Mouse (Mus musculus) myocyte (in vitro differentiated cells): ENCODE data around the gene Fcrlb.

Experiments used
- CEBPB ChIP-seq: IDR thresholded peaks from 2 replicates; pipeline ENCODE4 v1.6.1; 2011; ENCODE audit warnings: mild to moderate bottlenecking, moderate library complexity; ENCODE audit not compliant: poor library complexity, insufficient read depth, severe bottlenecking
- E2F4 ChIP-seq: IDR thresholded peaks from one replicate; pipeline ENCODE4 v1.6.1; 2011; ENCODE audit warnings: mild to moderate bottlenecking, control low read depth, moderate library complexity; ENCODE audit not compliant: insufficient read depth
- MAX ChIP-seq: IDR thresholded peaks from one replicate; pipeline ENCODE4 v1.6.1; 2011; ENCODE audit warnings: low read depth, mild to moderate bottlenecking, control low read depth
- MYOD1 ChIP-seq, 3 experiments: IDR thresholded peaks; one replicate each; pipeline ENCODE4 v1.6.1; 2011; ENCODE audit warnings: control low read depth in 2 of 3, low read depth in 2 of 3, mild to moderate bottlenecking in 2 of 3, moderate library complexity in 1 of 3; ENCODE audit not compliant: insufficient read length in 2 of 3, control insufficient read depth in 1 of 3
- MYOG ChIP-seq, 3 experiments: IDR thresholded peaks; one replicate each; pipeline ENCODE4 v1.6.1; 2011; ENCODE audit warnings: control low read depth in 2 of 3, low read depth in 2 of 3, mild to moderate bottlenecking in 2 of 3; ENCODE audit not compliant: insufficient read length in 2 of 3, control insufficient read depth in 1 of 3, insufficient read depth in 1 of 3
- POLR2A ChIP-seq: IDR thresholded peaks from one replicate; pipeline ENCODE4 v1.6.1; 2011; ENCODE audit warnings: low read depth, mild to moderate bottlenecking, control low read depth, moderate library complexity; ENCODE audit not compliant: insufficient read length
- POLR2AphosphoS2 ChIP-seq: IDR thresholded peaks from one replicate; pipeline ENCODE4 v1.6.1; 2011; ENCODE audit warnings: low read depth, control low read depth; ENCODE audit not compliant: insufficient read length
- REST ChIP-seq: IDR thresholded peaks from one replicate; pipeline ENCODE4 v1.6.1; 2011; ENCODE audit warnings: mild to moderate bottlenecking, control low read depth, moderate library complexity; ENCODE audit not compliant: insufficient read depth, insufficient read length
- SRF ChIP-seq: IDR thresholded peaks from one replicate; pipeline ENCODE4 v1.6.1; 2011; ENCODE audit warnings: low read depth; ENCODE audit not compliant: control insufficient read depth, insufficient read length
- TCF12 ChIP-seq: IDR thresholded peaks from one replicate; pipeline ENCODE4 v1.6.1; 2011; ENCODE audit warnings: mild to moderate bottlenecking, control low read depth; ENCODE audit not compliant: poor library complexity, insufficient read depth, severe bottlenecking
- USF1 ChIP-seq: IDR thresholded peaks from one replicate; pipeline ENCODE4 v1.6.1; 2011; ENCODE audit warnings: low read depth, mild to moderate bottlenecking, control low read depth, moderate library complexity

DNA sequence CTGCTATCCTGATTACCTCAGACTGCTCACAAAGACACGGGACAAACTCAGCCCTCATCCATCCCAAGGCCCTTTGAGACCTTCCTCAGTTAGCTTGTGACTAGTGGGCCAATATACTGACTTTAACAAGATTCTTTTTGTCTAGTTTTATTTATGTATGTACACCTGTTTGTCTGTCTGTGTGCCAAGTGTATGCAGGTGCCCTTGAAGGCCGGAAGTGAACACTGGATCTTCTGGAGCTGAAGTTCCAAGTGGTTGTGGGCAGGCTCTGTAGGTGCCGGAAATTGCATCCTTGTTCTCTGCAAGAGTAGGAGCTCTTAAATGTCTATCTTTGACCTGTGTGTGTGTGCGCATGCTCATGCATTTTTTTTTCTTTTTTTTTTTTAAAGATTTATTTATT lies 16.5 kb upstream of the Fcrlb start:
- TF ChIP-seq POLR2A: no peak
- TF ChIP-seq REST: no peak
- TF ChIP-seq MYOD1 (IDR thresholded peaks at IDR 0.05; ENCODE audit: control insufficient read depth in 1 of 3, insufficient read length in 2 of 3, low read depth in 2 of 3): no peak
- TF ChIP-seq MAX: no peak
- no peak for TF ChIP-seq CEBPB
- no peak for TF ChIP-seq USF1
- no peak for TF ChIP-seq TCF12
- no peak for TF ChIP-seq POLR2AphosphoS2
- TF ChIP-seq E2F4: no peak
- no peak for TF ChIP-seq MYOG (IDR thresholded peaks at IDR 0.05; ENCODE audit: control insufficient read depth in 1 of 3, insufficient read depth in 1 of 3, insufficient read length in 2 of 3, low read depth in 2 of 3)
- no peak for TF ChIP-seq SRF
